8 mouse cellular contexts compared by ENCODE assay signal in the genomic region with DNA sequence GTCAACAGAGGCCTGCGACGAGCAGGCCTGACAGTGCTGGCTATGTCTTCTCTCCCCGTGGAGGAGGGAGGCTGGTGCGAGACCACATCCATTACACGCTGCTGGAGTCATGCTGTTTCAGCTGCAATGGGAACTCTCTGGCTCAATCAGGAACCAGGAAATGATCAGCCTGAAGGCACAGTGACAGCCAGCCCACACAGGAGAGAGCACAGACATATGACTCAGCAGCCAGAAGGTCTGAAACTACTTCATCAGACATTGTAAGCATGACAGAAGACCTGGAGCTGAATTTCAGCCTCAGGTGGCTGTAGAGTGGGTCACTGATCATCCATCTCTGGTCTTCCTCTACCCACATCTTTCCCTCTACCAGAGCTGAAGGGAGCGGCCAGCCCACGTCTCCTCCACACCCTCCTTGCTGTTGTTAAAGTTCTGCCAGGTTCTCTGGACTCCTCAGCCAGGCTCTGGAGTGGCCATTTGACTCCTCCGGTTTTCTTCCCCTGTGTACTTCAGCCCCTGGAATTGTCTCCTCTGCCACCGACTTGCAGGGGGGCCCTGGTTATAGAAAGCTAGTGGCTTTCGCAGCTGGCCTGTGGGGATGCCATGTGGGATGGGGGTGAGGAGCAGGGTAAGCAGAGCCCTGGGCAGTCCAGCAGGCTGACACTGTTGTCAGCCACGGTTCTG. TPM values are rescaled to one million over a fixed set of nuclear protein-coding genes. Genes with fewer than 3 reads are reported as not detected.
DNase-seq lines count a peak whose midpoint lies in the region; ATAC-seq lines count a peak whose summit lies in the region.

No protein-coding gene starts in this region.

- 0 out of 2 replicates have a peak overlapping the region, but pooled peaks have one; percentile 10 for H3K9ac ChIP-seq in kidney, embryonic 16.5 days (replicated peaks; ENCODE audit: low read length)
- no peak overlapping the region for H3K9ac ChIP-seq in stomach, embryonic 14.5 days (replicated peaks; ENCODE audit: low read depth, low read length)

- H3K36me3 ChIP-seq in kidney, embryonic 16.5 days (ENCODE audit: insufficient read depth, low read length) = no peaks in the 10 kb centered on the region
- no peaks in the 10 kb centered on the region for H3K36me3 ChIP-seq in stomach, embryonic 14.5 days (ENCODE audit: control insufficient read depth, insufficient read depth, low read length)

- no peaks in the 10 kb centered on the region for H3K9me3 ChIP-seq in kidney, embryonic 16.5 days (ENCODE audit: low read length)
- H3K9me3 ChIP-seq in stomach, embryonic 14.5 days (ENCODE audit: control insufficient read depth, low read depth, low read length) = no peaks in the 10 kb centered on the region

- 49% methylated on average over 11 of the region's 11 CpGs for WGBS in kidney, embryonic 16.5 days
- WGBS in stomach, embryonic 14.5 days = 56% methylated on average over 11 of the region's 11 CpGs

- peak; percentile 58 for DNase-seq in adrenal gland, adult 2 months
- no peak for DNase-seq in adrenal gland, adult 18-20 months (ENCODE audit: low spot score in 2 of 2)
- DNase-seq in right cerebral cortex, adult 18-20 months = peak; percentile 76
- DNase-seq in right cerebral cortex, postnatal 4 days = no peak
- DNase-seq in cerebellum, postnatal 10 days = no peak

- no peak overlapping the region for H3K27ac ChIP-seq in kidney, embryonic 16.5 days (ENCODE audit: low read length)
- no peak overlapping the region for H3K27ac ChIP-seq in stomach, embryonic 14.5 days (ENCODE audit: low read length)

- ATAC-seq in kidney, embryonic 16.5 days (ENCODE audit: low FRiP score, low TSS enrichment) = peak; percentile 58
- 0 out of 2 replicates have a peak, but pooled peaks have one; percentile 18 for ATAC-seq in stomach, embryonic 14.5 days (ENCODE audit: insufficient number of reproducible peaks, insufficient read depth, low FRiP score, low read depth)
- no peak for ATAC-seq in monocyte, adult 5-6 weeks (replicated peaks; ENCODE audit: insufficient number of reproducible peaks, low FRiP score, low TSS enrichment, poor library complexity, severe bottlenecking)

- H3K4me3 ChIP-seq in kidney, embryonic 16.5 days (ENCODE audit: low read length) = no peak overlapping the region
- H3K4me3 ChIP-seq in stomach, embryonic 14.5 days (ENCODE audit: low read depth, low read length) = no peak overlapping the region

- H3K4me1 ChIP-seq in kidney, embryonic 16.5 days (ENCODE audit: insufficient read depth, low read length) = no peaks in the 10 kb centered on the region
- H3K4me1 ChIP-seq in stomach, embryonic 14.5 days (ENCODE audit: control insufficient read depth, insufficient read depth, low read length) = no peaks in the 10 kb centered on the region

- H3K4me2 ChIP-seq in kidney, embryonic 16.5 days (replicated peaks; ENCODE audit: low read depth, low read length) = no peak overlapping the region; the same call in 1 of the 2 replicates
- H3K4me2 ChIP-seq in stomach, embryonic 14.5 days (replicated peaks; ENCODE audit: low read depth, low read length) = no peak overlapping the region

- H3K27me3 ChIP-seq in kidney, embryonic 16.5 days (ENCODE audit: insufficient read depth, low read length) = no peaks in the 10 kb centered on the region
- H3K27me3 ChIP-seq in stomach, embryonic 14.5 days (ENCODE audit: control insufficient read depth, insufficient read depth, low read length) = no peaks in the 10 kb centered on the region

RNA-seq across cellular contexts. Expression of gene Ass1, which starts 27.4 kb away (rescaled TPM):
- total RNA-seq in adrenal gland, adult 2 months (2021) = 10 to 100 TPM; 24.4 to 31.6 TPM
- polyA plus RNA-seq in adrenal gland, adult 2 months (2012; rRNA removed) = 3.9 and 4.0 TPM in 2 replicates
- total RNA-seq in adrenal gland, adult 18-20 months (2021) = 10 to 100 TPM; 25.0 to 30.6 TPM
- polyA plus RNA-seq in kidney, embryonic 16.5 days (2015; fragmentation: Nextera tagmentation; extraction: Ambion mirVana) = 130 and 164 TPM in 2 replicates
- 34.3 and 54.4 TPM in 2 replicates for polyA plus RNA-seq in stomach, embryonic 14.5 days (2014; fragmentation: Nextera tagmentation; extraction: Ambion mirVana)
- total RNA-seq in monocyte, adult 5-6 weeks (2017) = 13.5 to 30.9 TPM (median 19.7 TPM) in 3 replicates

Comparison
In these comparisons a context has a peak if more than half of its experiments do, and no peak if none do; other contexts are left out.
1. DNase-seq: peak in adrenal gland, adult 2 months (single experiment) and right cerebral cortex, adult 18-20 months (single experiment); none in adrenal gland, adult 18-20 months (0 of 2), right cerebral cortex, postnatal 4 days (single experiment) and cerebellum, postnatal 10 days (0 of 2).